Mouse (Mus musculus) ES-E14 (cell line): ENCODE measurements at regions not wholly inside any gene's neighbourhood (a gene's known extent, or its start where the extent isn't known, plus 50 kb on each side); places are given as distances from the start of the nearest gene placed in this dataset.

ENCODE experiments used
- DNase-seq: peaks from one replicate; pipeline ENCODE4 v3.0.0-alpha.2; 2013; ENCODE audit warnings: low read depth, low spot score
- H3K27ac ChIP-seq: 2 replicates; pipeline ENCODE4 v1.5.1; 2012; ENCODE audit warnings: low read depth, mild to moderate bottlenecking, low read length, moderate library complexity, mixed read lengths; ENCODE audit not compliant: poor library complexity, insufficient read depth, severe bottlenecking
- H3K36me3 ChIP-seq: 2 replicates; pipeline ENCODE4 v1.6.1; 2012; ENCODE audit warnings: mild to moderate bottlenecking, low read length, moderate library complexity, mixed read lengths; ENCODE audit not compliant: control insufficient read depth, poor library complexity, insufficient read depth, severe bottlenecking
- H3K4me1 ChIP-seq, 2 experiments: fragments of 150-350 bp in 1 of 2; sonication (generic) in 1 of 2; 2 replicates each; pipeline ENCODE4 v1.6.1; 2012; ENCODE audit warnings: low read length in 2 of 2, mild to moderate bottlenecking in 1 of 2, mixed read lengths in 1 of 2; ENCODE audit not compliant: control insufficient read depth in 2 of 2, insufficient read depth in 2 of 2, poor library complexity in 1 of 2
- H3K4me3 ChIP-seq, 2 experiments: fragments of 150-350 bp in 1 of 2; sonication (generic) in 1 of 2; 2 replicates each; pipeline ENCODE4 v1.5.1; 2012; ENCODE audit warnings: low read length in 2 of 2, low read depth in 1 of 2, mild to moderate bottlenecking in 1 of 2, mixed read lengths in 1 of 2; ENCODE audit not compliant: insufficient read depth in 1 of 2, poor library complexity in 1 of 2, severe bottlenecking in 1 of 2
- H3K9ac ChIP-seq: 2 replicates; pipeline ENCODE4 v1.6.1; 2012; ENCODE audit warnings: low read depth, mild to moderate bottlenecking, low read length, mixed read lengths; ENCODE audit not compliant: poor library complexity, insufficient read depth, severe bottlenecking
- H3K9me3 ChIP-seq: fragments of 150-350 bp; sonication (generic); 2 replicates; pipeline ENCODE4 v1.6.1; 2012; ENCODE audit warnings: low read depth, mild to moderate bottlenecking, low read length; ENCODE audit not compliant: control insufficient read depth, insufficient read depth
- CHD2 ChIP-seq: IDR thresholded peaks from 2 replicates; pipeline ENCODE4 v1.6.1; 2014; ENCODE audit warnings: mild to moderate bottlenecking, low read depth, low read length, inconsistent platforms
- HCFC1 ChIP-seq: IDR thresholded peaks from 2 replicates; pipeline ENCODE4 v1.6.1; 2012; ENCODE audit warnings: low read length, inconsistent platforms, borderline replicate concordance; ENCODE audit not compliant: insufficient read depth
- MAFK ChIP-seq: IDR thresholded peaks from 2 replicates; pipeline ENCODE4 v1.6.1; 2014; ENCODE audit warnings: mild to moderate bottlenecking, low read depth, low read length, inconsistent platforms; ENCODE audit not compliant: insufficient read depth
- ZC3H11A ChIP-seq: IDR thresholded peaks from 2 replicates; pipeline ENCODE4 v1.6.1; 2012; ENCODE audit warnings: low read depth, mild to moderate bottlenecking, inconsistent platforms, low read length, borderline replicate concordance
- ZNF384 ChIP-seq: IDR thresholded peaks from 2 replicates; pipeline ENCODE4 v1.6.1; 2012; ENCODE audit warnings: low read depth, low read length, inconsistent platforms
- in situ Hi-C, 2 experiments: fragments of 600-800 bp; cut with MboI; formaldehyde crosslinking; loops; one replicate each; pipeline ENCODE4 v1.15.1; 2025; ENCODE audit warnings: low sequenced_read_pairs in 2 of 2, inconsistent platforms in 1 of 2; ENCODE audit not compliant: unreplicated experiment in 2 of 2

- in situ Hi-C loops: no loop called here
- H3K9ac ChIP-seq: no peak overlapping the region
- H3K4me1 ChIP-seq: no peaks in the 10 kb centered on the region
- no peak for DNase-seq
- TF ChIP-seq ZNF384 (no peak), HCFC1 (no peak), CHD2 (no peak), MAFK (no peak), ZC3H11A (no peak)
- H3K4me3 ChIP-seq: no peak overlapping the region
- H3K36me3 ChIP-seq: no peaks in the 10 kb centered on the region
- no peaks in the 10 kb centered on the region for H3K9me3 ChIP-seq
- no peak overlapping the region for H3K27ac ChIP-seq
These were observed 124.6 kb upstream of the Ly86 start for GRCm38 (mm10) chr13:37220436-37220835.

GRCm38 (mm10) chr13:37218596-37218995, 126.4 kb upstream of the Ly86 start:
- DNase-seq: no peak
- Histone ChIP-seq H3K4me3 (no peak overlapping the region), H3K36me3 (no peaks in the 10 kb centered on the region), H3K9me3 (no peaks in the 10 kb centered on the region), H3K4me1 (no peaks in the 10 kb centered on the region), H3K27ac (no peak overlapping the region), H3K9ac (no peak overlapping the region)
- in situ Hi-C loops: no loop called here
- no peak for TF ChIP-seq MAFK

- no peak overlapping the region for H3K4me3 ChIP-seq
- H3K4me1 ChIP-seq: no peaks in the 10 kb centered on the region
- TF ChIP-seq CHD2 (no peak), ZNF384 (no peak), MAFK (no peak)
- no peak overlapping the region for H3K27ac ChIP-seq
- H3K9ac ChIP-seq: no peak overlapping the region
- no peak for DNase-seq
- no peaks in the 10 kb centered on the region for H3K9me3 ChIP-seq
- no peaks in the 10 kb centered on the region for H3K36me3 ChIP-seq
- in situ Hi-C loops: no loop called here
These were observed 130.3 kb upstream of the Ly86 start for GRCm38 (mm10) chr13:37214590-37215282.

- Histone ChIP-seq H3K9me3 (no peaks in the 10 kb centered on the region), H3K36me3 (no peaks in the 10 kb centered on the region), H3K4me3 (no peak overlapping the region), H3K4me1 (no peaks in the 10 kb centered on the region), H3K9ac (no peak overlapping the region), H3K27ac (no peak overlapping the region)
- in situ Hi-C loops: no loop called here
- no peak for DNase-seq
- no peak for TF ChIP-seq ZNF384
- TF ChIP-seq MAFK: no peak
These were observed 147.1 kb upstream of the F13a1 start for GRCm38 (mm10) chr13:37197136-37197535.

GRCm38 (mm10) chr13:37195857-37196256, 145.8 kb upstream of the F13a1 start:
- no peak overlapping the region for H3K4me3 ChIP-seq
- H3K9me3 ChIP-seq: no peaks in the 10 kb centered on the region
- in situ Hi-C loops: no loop called here
- TF ChIP-seq MAFK (peak; percentile 75), HCFC1 (no peak)
- H3K9ac ChIP-seq: no peak overlapping the region
- no peaks in the 10 kb centered on the region for H3K4me1 ChIP-seq
- H3K27ac ChIP-seq: no peak overlapping the region
- H3K36me3 ChIP-seq: no peaks in the 10 kb centered on the region
- DNase-seq: no peak
